Mouse (Mus musculus) megakaryocyte, adult 5-6 weeks (primary cell): ENCODE measurements around the gene Akap2. TPM values are rescaled to one million over a fixed set of nuclear protein-coding genes. Genes with fewer than 3 reads are reported as not detected.
A peak's percentile ranks its signal among the peaks of the same experiment; 100 is the strongest.

Source experiments
- ATAC-seq: 2 replicates; pipeline ENCODE4 v1.8.0; 2016; ENCODE audit warnings: mild to moderate bottlenecking, inconsistent platforms; ENCODE audit not compliant: poor library complexity, severe bottlenecking
- total RNA-seq, 2 experiments: library from RNA; stranded (forward) in 1 of 2; stranded (reverse) in 1 of 2; fragments of 153-499, 151-499 nt in 1 of 2; fragments of 221-1000, 200-1000 nt in 1 of 2; gene quantifications; 2 replicates each; pipeline versions ENCODE4 v1.2.3 to v1.2.4; 2015 to 2017

Gene Akap2
- total RNA-seq (2015) (0.18 and 0.27 TPM in 2 replicates), total RNA-seq (2017) (0.28 TPM in 1 of 2 replicates, not detected in the other)

DNA sequence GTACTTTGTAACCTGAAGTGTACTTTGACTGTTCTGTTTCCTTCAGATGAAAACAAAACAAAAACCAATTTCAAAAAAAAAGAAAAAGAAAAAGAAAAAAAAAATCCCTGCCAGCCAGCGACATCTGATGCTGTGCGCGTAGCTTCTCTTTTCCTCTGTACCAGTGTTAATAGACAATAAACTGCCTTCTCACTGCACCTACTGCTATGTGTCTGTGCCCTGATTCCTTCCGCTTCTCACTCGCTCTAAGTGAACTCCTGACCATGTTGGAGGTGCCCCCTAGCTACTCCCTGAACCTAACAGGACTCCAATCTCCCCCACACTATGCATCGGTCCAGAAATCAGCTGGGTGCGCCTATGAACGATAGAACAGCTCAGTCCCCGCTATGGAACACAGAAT, at the start of gene Akap2:
Gene Akap2 (plus strand): TSS at position 304 of the 400 bp plus-strand sequence.
- ATAC-seq = no peak

- no peak for ATAC-seq
These were observed 46.5 kb upstream of the Akap2 start for GRCm38 (mm10) chr4:57670813-57671469.

DNA sequence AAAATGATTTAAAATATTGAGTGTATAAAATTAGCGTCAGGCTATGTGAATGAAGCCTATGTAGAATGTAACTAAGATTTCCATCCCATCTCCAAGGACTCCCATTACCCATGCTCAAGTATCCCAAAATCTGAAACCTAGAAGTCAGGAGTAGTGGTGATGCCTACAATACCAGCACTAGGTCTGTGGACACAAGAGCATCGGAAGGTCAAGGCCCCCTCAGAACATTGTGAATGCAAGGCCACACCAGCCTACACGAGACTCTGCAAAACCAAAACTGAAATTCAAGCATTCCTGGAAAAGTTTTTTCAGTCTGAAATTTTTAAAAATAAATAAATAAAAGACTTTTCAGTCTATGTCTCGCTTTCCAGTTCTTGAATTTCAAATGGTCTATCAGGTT, 44.9 kb upstream of the Akap2 start:
- ATAC-seq = no peak

DNA sequence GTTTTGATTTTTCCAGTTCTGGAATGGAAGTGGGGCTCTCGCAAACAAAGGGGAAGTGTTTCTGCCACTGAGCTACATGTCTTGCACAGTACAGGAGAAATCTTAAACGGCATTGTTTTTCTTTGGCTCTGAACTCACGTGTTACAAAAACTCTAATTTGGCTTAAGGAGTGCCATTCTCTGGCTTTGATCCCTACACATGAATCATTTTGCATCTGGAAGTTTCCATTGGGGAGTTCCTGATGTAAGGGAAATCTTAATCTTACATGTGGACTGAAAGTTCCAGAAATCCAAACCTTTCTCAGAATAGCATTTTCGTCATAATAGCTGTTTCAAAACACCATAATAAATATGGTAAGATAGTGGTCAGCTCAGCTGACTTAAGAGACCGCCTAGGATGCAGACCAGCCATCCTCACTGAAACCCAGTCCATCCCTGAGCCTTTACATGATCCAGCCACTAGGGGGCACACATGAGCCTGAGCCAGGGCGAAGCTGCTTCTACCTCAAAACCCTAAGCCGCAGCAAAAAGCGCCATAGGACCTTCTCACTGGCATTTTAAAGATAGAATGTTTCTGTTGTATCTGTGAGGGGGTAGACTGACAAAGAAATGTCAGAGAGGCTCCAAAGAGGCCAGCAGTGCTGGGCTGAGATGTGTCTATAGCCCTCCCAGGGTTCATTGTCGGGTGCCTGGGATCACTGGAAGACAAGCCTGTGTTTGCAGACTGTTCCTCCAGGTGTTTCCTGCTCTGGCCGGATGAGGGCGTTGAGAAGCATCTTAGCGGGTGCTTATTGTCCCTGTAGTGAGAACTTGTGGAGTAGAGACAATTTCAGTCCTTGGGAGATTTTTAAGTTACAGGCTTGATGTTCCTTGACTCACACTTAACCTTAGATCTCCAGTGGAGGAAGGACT, 44.2 kb upstream of the Akap2 start:
- peak; percentile 86 for ATAC-seq

DNA sequence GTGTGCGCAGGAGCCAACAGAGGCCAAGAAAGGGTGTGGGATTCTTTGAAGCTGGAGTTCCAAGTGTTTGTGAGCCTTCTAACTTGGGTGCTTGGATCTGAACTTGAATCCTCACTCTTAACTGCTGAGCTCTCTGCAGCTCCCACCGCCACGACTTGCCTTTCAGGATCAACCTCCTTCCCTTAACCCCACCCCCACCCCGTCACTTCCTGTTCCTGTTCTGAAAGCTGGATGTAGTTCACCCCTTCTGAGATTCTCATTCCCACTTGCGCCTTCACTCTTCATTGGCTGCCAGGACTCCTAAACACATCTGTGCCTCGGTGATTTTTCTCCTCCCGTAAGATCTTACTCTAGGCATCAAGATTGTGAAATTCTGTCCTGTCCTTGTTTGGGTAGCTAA, 43.1 kb upstream of the Akap2 start:
- ATAC-seq = no peak

DNA sequence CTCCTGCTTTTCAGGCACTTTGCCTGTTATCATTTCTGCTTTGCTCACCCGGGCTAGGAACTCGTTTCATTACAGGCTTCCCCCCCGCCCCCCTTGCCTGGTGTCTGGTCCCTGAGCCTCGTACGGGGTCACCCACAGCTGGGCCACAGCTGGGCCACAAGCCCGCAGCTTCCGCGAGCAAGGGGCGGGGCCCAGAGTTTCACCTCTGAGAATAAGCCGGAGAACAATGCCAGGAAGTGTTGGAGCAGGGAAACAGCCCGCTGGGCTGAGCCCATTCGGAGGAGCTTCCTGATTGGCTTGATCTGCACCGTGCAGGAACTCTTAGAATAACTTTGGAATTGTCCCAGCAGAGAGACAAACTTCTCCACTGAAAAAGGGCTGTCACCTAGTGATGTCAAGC, 42.1 kb upstream of the Akap2 start:
- peak; percentile 47 for ATAC-seq

DNA sequence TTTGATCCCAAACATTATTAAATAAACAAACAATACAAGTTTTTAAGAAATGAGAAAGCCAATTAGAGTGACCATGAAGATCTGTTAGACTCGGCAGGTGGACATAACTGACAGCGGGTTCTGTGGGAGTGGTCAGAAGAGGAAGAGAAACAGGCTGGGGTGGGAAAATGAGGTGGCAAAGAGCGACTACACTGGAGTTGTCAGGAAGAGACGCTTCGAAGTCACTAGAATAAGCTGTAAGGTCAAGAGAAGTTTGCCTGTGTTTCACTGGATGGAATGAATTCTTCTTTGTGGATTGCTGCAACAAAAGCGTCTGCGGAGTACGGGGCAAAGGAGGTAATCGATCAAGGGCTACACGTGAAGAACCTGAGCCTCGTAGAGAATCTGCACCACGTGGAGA, 39.5 kb upstream of the Akap2 start:
- no peak for ATAC-seq

GRCm38 (mm10) chr4:57678991-57679457, 38.4 kb upstream of the Akap2 start:
- no peak for ATAC-seq

GRCm38 (mm10) chr4:57680186-57680585, 37.3 kb upstream of the Akap2 start:
- no peak for ATAC-seq

DNA sequence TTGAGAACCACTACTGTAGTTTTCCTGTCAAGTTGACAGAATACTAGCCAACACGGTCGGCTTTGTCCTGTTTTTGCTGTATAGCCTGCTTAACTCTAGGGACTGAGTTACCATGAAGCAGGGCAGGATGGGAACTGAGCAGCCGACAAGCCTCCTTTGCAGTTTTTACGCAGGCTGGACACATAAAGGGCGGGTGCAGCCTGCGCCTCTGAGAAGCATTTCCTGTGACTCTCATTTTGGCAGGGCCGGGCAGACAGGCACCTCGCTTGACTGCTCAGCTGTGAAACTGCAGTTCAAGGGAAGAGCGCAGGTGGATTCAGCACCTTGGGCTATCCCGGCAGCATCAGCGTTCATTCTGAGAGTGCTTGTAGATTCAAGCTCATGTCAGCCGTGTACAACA, 35.9 kb upstream of the Akap2 start:
- no peak for ATAC-seq

GRCm38 (mm10) chr4:57682341-57682740, 35.1 kb upstream of the Akap2 start:
- ATAC-seq = no peak

- ATAC-seq = no peak
These were observed 34.5 kb upstream of the Akap2 start for GRCm38 (mm10) chr4:57682944-57683343.

GRCm38 (mm10) chr4:57684676-57685215, 32.7 kb upstream of the Akap2 start:
- no peak for ATAC-seq

DNA sequence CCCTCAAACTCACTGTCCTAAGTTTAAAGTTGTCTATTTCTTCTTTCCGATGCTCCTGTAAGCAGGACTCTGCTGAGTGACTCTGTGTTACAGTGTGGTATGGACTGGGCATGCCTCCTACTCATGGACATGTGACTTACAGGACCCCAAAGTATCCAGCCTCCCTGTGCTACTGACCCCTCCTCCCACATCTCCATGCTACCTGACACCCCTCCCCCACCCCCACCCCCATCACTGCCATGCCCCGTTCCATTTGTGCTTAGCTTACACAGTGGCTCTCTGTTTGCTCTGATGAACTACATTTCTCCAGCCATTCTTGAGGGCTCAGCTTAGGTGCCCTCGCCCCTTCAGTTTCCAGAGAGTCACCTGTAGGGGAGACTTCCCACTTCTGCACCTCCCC, 30.7 kb upstream of the Akap2 start:
- ATAC-seq = no peak

GRCm38 (mm10) chr4:57687583-57687982, 29.9 kb upstream of the Akap2 start:
- ATAC-seq = no peak

DNA sequence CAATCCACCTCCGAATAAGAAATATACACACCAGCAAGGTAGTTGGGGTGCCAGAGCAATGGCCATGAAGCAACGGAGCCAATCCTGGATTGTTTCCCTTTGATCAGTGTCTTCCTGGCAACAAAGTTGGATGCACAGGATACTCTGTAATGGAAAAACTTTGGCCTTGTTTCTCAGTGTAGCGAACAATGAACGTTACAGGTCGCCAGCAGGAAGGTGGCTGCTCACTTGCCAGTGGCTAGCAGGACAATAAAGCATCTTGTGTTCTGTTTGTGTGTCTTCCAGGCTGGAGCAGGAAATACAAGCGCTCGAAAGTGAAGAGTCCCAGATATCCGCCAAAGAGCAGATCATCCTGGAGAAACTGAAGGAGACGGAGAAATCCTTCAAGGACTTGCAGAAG, 29.3 kb upstream of the Akap2 start:
- ATAC-seq = no peak

DNA sequence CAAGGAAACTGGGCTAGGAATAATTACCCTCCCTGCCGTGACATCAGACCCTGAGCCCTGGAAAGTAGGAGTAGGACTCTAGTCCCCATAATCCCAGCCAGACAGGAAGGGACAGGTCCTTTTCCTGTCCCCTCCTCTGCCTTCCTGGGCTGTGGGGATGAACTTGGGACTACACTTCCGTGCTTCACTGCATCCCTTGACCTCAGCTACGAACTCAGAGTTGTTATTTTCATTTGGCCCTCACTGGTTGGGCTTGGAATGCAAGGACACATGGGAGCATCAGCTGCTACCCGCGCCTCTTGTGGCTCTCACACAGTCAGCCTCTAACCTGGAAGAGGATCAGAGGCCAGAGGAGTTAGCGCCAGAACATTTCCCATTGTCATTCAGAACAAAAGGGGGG, 27.5 kb upstream of the Akap2 start:
- no peak for ATAC-seq

- no peak for ATAC-seq
These were observed 26.7 kb upstream of the Akap2 start for GRCm38 (mm10) chr4:57690805-57691204.

GRCm38 (mm10) chr4:57694356-57695136, 22.9 kb upstream of the Akap2 start:
- ATAC-seq = no peak

GRCm38 (mm10) chr4:57696955-57697354, 20.5 kb upstream of the Akap2 start:
- no peak for ATAC-seq
